Mouse (Mus musculus) limb, embryonic 15.5 days (tissue): ENCODE measurements around the gene Slc1a5. TPM values are rescaled to one million over a fixed set of nuclear protein-coding genes. Genes with fewer than 3 reads are reported as not detected.

ENCODE experiments used
- ATAC-seq: fragments of 200-750 bp; cut with Nextera tagmentation; 2 replicates; pipeline ENCODE4 v1.8.0; 2017; ENCODE audit warnings: low read depth, moderate TSS enrichment; ENCODE audit not compliant: insufficient number of reproducible peaks, low FRiP score, low TSS enrichment
- H3K27ac ChIP-seq: fragments of 300-500 bp; sonication (generic); 2 replicates; pipeline ENCODE4 v1.5.1; 2015; ENCODE audit warnings: moderate library complexity, mild to moderate bottlenecking, inconsistent platforms
- H3K27me3 ChIP-seq: fragments of 300-500 bp; sonication (generic); 2 replicates; pipeline ENCODE4 v1.6.1; 2015; ENCODE audit warnings: inconsistent platforms
- H3K36me3 ChIP-seq: fragments of 300-500 bp; sonication (generic); 2 replicates; pipeline ENCODE4 v1.6.1; 2015; ENCODE audit warnings: inconsistent platforms
- H3K4me1 ChIP-seq: fragments of 300-500 bp; sonication (generic); 2 replicates; pipeline ENCODE4 v1.6.1; 2015; ENCODE audit warnings: inconsistent platforms
- H3K4me2 ChIP-seq: fragments of 300-500 bp; sonication (generic); 2 replicates; pipeline ENCODE4 v1.6.1; 2015; ENCODE audit warnings: mild to moderate bottlenecking, inconsistent platforms
- H3K4me3 ChIP-seq: fragments of 300-500 bp; sonication (generic); 2 replicates; pipeline ENCODE4 v1.5.1; 2015; ENCODE audit warnings: mild to moderate bottlenecking, inconsistent platforms
- H3K9ac ChIP-seq: fragments of 300-500 bp; sonication (generic); 2 replicates; pipeline ENCODE4 v1.6.1; 2015; ENCODE audit warnings: inconsistent platforms
- H3K9me3 ChIP-seq: fragments of 300-500 bp; sonication (generic); 2 replicates; pipeline ENCODE4 v1.6.1; 2016; ENCODE audit warnings: inconsistent platforms
- WGBS: fragments of 180-500 bp; shearing (Covaris S2); methylation state at CpG from one replicate; pipeline ENCODE4 v1.1.7; 2015; 5-methylcytosine and 5-hydroxymethylcytosine counted together
- polyA plus RNA-seq: library from polyadenylated mRNA; unstranded; fragments of >200 nt; fragmentation: Nextera tagmentation; extraction: Ambion mirVana; gene quantifications from 2 replicates; pipeline ENCODE4 v1.2.1, GENCODE M21; 2015

The Slc1a5 gene
- polyA plus RNA-seq, 1 experiment from 2014 or later = 32.5 TPM

DNA sequence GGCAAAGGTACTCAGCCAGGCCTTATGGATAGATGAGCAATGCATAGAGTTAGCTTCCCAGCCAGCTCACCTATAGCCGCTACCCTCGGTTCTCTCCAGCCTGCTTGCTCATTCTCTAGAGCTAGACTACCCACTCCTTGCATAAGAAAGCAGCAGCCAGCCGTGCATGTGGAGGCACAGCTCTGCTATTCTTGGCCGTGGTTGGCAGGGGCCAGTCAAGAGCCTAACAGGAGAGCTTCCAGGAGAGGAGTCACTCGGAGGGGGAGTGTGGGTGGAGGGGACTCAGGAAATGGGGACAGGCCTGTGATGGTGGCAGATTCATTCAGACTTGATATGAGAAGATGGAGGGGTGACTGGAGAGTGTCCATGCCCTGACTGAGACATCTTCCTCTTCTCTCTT lies 42.6 kb downstream of the Slc1a5 start:
- H3K4me3 ChIP-seq = no peak overlapping the region
- H3K4me1 ChIP-seq = peaks cover 32% of the 10 kb centered on the region
- no peak overlapping the region for H3K9ac ChIP-seq
- H3K27ac ChIP-seq = no peak overlapping the region
- 69% methylated on average over 5 of the region's 5 CpGs for WGBS
- H3K9me3 ChIP-seq = no peaks in the 10 kb centered on the region
- ATAC-seq = no peak
- peaks cover 62% of the 10 kb centered on the region for H3K36me3 ChIP-seq
- H3K4me2 ChIP-seq = no peak overlapping the region
- no peaks in the 10 kb centered on the region for H3K27me3 ChIP-seq

DNA sequence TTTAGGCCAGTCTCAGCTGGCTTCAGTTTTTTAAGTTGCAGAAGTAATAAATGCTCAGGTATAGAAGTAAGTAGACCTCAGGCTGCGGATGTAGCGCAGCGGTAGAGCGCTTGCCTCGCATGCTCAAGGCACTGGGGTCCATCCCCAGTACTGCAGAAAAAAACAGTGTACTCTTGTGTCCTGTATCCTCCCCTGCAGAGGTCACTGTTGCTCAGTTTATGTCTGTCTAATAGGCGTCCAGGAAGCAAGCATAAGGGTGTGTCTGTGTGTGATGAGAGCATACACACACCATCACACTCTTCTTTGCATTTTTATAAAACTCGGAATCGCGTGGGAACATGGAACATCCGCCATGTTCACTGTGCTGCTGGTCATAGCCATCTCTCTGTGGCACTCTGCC lies 44.6 kb downstream of the Slc1a5 start:
- Histone ChIP-seq H3K4me2 (no peak overlapping the region), H3K36me3 (peaks cover 82% of the 10 kb centered on the region), H3K27me3 (no peaks in the 10 kb centered on the region), H3K27ac (no peak overlapping the region), H3K9me3 (no peaks in the 10 kb centered on the region), H3K9ac (no peak overlapping the region), H3K4me3 (no peak overlapping the region), H3K4me1 (peaks cover 14% of the 10 kb centered on the region; the same call in 1 of the 2 replicates)
- ATAC-seq = no peak
- 80% methylated on average over 10 of the region's 10 CpGs for WGBS

DNA sequence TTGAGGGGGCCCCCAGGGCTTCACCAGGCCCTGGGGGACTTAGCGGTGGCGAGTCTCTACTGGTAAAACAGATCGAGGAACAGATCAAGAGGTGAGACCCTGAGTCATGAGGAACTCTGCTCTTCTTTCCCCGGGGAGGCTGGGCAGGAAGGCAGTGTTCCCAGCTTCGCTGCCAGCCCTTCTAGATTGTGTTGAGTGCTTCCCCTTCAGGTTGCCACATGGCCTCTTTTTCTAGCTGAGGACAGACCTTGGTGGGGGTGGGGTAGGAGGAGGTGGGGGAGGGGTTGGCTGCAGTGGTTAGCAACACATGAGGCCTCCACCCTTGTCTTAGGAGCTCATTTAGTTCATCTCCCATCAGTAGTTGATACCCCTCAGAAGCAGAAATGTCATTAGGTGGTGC lies 45.4 kb downstream of the Slc1a5 start:
- no peaks in the 10 kb centered on the region for H3K27me3 ChIP-seq
- no peak overlapping the region for H3K27ac ChIP-seq
- H3K9ac ChIP-seq = no peak overlapping the region
- 73% methylated on average over 5 of the region's 5 CpGs for WGBS
- ATAC-seq = no peak
- peaks cover 90% of the 10 kb centered on the region for H3K36me3 ChIP-seq
- H3K4me3 ChIP-seq = no peak overlapping the region
- H3K4me2 ChIP-seq = no peak overlapping the region
- peaks cover 7% of the 10 kb centered on the region; the same call in 1 of the 2 replicates for H3K4me1 ChIP-seq
- no peaks in the 10 kb centered on the region for H3K9me3 ChIP-seq

DNA sequence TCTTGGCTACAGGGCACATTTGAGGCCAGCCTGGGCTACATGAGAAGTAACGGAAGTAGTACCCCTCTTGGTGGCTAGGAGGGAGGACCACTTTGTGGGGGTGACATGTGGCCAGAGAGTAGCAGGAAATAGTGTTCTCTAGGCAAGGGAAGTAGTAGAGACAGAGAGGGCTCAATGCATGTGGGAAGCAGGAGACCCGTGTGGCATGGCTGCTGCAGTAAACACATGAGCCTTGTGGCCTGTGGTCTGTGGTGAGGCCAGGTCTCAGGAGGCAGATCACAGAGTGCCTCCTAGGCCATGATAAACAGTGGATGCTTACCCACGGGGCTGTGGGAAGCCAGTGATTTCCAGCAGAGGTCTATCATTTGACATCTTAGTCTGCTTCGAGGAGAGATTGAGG lies 46.1 kb downstream of the Slc1a5 start:
- Histone ChIP-seq H3K27me3 (no peaks in the 10 kb centered on the region), H3K4me2 (no peak overlapping the region), H3K4me3 (no peak overlapping the region), H3K9me3 (no peaks in the 10 kb centered on the region), H3K4me1 (0 out of 2 replicates have a peak, but pooled peaks cover 2% of the 10 kb centered on the region), H3K36me3 (peaks cover 97% of the 10 kb centered on the region), H3K9ac (no peak overlapping the region), H3K27ac (no peak overlapping the region)
- ATAC-seq = no peak
- 72% methylated on average over 4 of the region's 4 CpGs for WGBS

DNA sequence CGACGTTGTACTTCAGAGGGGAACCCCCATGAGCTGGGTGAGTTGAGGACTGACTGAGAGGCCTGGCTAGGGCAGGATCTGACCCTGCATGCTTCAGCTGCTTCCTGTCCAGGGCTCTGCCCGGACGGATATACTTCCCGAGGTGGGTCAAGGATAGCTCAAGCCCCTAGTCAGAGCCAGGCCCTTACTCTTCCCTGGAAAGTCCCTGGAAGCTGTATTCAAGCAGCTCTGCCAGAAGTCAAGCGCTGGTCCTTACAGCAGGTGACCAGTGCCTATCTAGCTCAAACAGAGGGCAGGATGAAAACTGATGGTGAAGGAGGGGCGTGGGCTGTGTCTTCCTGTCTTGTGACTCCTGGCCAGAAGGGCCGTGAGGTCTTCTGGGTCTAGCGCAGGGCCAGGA lies 49.3 kb downstream of the Slc1a5 start:
- H3K9ac ChIP-seq = no peak overlapping the region
- WGBS = 87% methylated on average over 9 of the region's 9 CpGs
- no peak for ATAC-seq
- H3K4me2 ChIP-seq = no peak overlapping the region
- peaks cover 97% of the 10 kb centered on the region for H3K36me3 ChIP-seq
- no peaks in the 10 kb centered on the region for H3K27me3 ChIP-seq
- no peaks in the 10 kb centered on the region for H3K9me3 ChIP-seq
- H3K4me3 ChIP-seq = no peak overlapping the region
- H3K27ac ChIP-seq = no peak overlapping the region
- 0 out of 2 replicates have a peak, but pooled peaks cover 2% of the 10 kb centered on the region for H3K4me1 ChIP-seq

DNA sequence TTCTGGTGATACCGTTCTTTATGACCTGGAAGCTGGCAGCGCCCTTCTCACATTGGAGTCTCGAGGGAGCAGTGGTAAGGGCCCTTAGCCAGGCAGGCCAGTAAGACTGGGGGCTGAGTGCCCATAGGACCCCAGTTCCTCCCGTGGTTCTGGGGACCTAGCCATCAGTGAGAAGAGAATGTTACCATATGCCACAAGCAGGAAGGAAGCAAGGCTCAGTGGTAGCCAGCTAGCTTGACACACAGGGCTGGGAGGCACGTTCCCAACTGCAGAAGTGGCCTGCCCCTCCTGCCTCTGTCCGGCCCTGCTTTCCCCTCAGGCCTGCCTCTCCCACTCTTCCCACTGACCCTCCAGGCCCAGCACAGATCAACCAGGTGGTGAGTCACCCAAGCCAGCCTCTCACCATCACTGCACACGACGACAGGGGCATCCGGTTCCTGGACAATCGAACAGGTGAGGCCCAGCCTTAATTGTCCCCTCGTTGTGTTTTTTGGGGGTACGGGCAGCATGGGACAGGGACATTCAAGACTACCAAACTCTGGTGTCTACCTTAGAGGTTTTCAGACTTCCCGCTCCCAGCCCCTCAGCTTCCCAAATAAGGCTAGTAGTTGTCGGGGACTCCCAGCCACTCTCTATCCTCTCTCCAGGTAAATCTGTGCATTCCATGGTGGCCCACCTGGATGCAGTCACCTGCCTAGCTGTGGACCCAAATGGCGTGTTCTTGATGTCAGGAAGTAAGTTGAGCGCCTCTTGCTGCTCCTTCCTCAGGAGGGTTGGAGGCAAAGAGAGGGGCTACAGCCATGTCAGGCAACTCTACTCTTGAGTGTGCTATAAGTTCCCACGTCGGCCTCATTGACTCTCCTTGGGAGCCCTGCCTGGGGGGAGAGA lies 57.0 kb downstream of the Slc1a5 start:
- no peaks in the 10 kb centered on the region for H3K27me3 ChIP-seq

DNA sequence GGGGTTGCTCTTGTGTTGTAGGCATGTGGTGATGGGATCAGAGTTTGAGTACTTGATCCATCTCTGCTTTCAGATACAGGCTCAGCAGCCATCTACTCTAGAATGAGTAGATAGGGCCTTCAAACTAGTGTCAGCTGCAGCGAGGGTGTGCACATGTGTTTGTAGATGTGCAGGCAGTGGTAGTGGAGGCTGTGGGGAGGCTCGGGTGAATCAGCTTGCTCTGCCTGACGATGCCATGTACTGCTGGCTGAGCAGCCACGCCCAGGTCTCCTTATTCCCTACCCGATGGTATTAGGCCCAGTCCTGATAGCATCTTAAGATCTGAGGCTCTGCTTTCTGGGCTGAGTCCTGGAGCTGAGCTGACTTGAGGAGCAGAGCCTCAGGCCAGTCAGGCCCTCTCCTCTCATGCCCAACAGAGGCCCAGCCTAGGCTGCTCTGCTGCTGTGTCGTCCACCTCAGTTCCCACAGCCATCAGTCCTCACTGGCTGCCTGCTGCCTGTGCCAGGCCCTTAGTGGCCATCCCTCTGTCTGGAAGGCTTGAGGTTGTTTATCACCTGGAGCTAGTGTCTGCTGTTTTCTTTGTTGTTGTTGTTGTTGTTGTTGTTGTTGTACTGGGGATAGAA lies 57.8 kb downstream of the Slc1a5 start:
- H3K36me3 ChIP-seq = peaks cover 62% of the 10 kb centered on the region
- WGBS = 79% methylated on average over 6 of the region's 6 CpGs
- H3K4me3 ChIP-seq = no peak overlapping the region
- peaks cover 15% of the 10 kb centered on the region for H3K4me1 ChIP-seq
- H3K27me3 ChIP-seq = no peaks in the 10 kb centered on the region
- ATAC-seq = no peak
- H3K9me3 ChIP-seq = no peaks in the 10 kb centered on the region
- H3K4me2 ChIP-seq = no peak overlapping the region
- H3K9ac ChIP-seq = no peak overlapping the region
- no peak overlapping the region for H3K27ac ChIP-seq

More for the DNA sequence above, 57.0 kb downstream of the Slc1a5 start:
- no peak overlapping the region for H3K4me2 ChIP-seq
- 90% methylated on average over 18 of the region's 18 CpGs for WGBS
- peaks cover 10% of the 10 kb centered on the region; the same call in 1 of the 2 replicates for H3K4me1 ChIP-seq
- H3K27ac ChIP-seq = no peak overlapping the region
- H3K9me3 ChIP-seq = no peaks in the 10 kb centered on the region
- H3K36me3 ChIP-seq = peaks cover 70% of the 10 kb centered on the region
- H3K4me3 ChIP-seq = no peak overlapping the region
- H3K9ac ChIP-seq = no peak overlapping the region
- no peak for ATAC-seq

DNA sequence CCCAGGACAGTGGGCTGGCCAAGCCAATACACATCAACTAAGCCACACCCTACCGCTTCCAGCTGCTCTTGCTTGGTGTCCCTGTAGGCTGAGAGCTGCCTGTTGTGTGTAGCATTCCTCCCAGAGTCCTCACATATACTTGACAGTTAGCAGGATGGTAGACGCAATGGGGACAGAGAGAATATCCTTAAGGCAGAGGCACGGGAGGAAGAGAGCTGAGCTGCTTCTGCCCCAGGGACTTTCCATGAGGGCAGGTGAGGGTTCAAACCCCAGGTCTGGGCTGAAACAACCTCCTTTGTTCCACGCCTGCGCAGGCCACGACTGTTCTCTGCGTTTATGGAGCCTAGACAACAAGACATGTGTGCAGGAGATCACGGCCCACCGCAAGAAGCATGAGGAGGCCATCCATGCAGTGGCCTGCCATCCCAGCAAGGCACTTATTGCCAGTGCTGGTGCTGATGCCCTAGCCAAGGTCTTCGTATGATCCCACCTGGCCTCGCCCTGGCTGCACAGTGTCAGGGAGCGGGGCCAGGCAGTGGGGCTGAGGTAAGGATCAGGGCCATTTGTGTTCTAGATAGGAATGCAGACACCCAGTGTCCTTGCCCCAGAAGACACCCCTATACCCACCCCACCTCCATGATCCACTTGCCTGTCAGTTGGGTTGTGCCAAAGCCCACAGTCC lies 58.4 kb downstream of the Slc1a5 start:
- ATAC-seq = no peak
- Histone ChIP-seq H3K4me2 (no peak overlapping the region), H3K9me3 (no peaks in the 10 kb centered on the region), H3K4me3 (no peak overlapping the region), H3K9ac (no peak overlapping the region), H3K36me3 (peaks cover 56% of the 10 kb centered on the region), H3K4me1 (peaks cover 21% of the 10 kb centered on the region), H3K27me3 (no peaks in the 10 kb centered on the region), H3K27ac (no peak overlapping the region)
- WGBS = 91% methylated on average over 12 of the region's 12 CpGs

DNA sequence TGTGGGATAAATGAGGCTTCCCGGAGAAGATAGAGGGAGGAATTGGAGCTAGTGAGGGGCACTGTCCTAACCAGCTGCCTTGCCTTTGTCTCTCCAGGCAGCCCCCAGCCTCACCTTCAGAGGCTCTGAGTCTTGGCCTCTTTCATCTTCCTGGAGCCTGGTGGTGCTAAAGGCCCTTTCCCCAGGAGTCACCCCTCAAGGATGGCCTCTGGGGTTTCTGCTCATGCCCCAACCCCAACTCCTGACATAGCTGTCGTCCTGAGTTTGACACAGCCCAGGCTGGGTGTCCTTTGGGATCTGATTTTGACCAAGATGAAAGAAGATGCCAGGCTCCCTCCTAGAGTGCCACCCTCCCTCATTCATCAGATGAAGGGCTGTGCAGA lies 59.0 kb downstream of the Slc1a5 start:
- ATAC-seq = no peak
- Histone ChIP-seq H3K9me3 (no peaks in the 10 kb centered on the region), H3K27me3 (no peaks in the 10 kb centered on the region), H3K4me2 (no peak overlapping the region), H3K9ac (no peak overlapping the region), H3K27ac (no peak overlapping the region), H3K36me3 (peaks cover 50% of the 10 kb centered on the region), H3K4me1 (peaks cover 27% of the 10 kb centered on the region), H3K4me3 (no peak overlapping the region)
- 92% methylated on average over 2 of the region's 2 CpGs for WGBS

DNA sequence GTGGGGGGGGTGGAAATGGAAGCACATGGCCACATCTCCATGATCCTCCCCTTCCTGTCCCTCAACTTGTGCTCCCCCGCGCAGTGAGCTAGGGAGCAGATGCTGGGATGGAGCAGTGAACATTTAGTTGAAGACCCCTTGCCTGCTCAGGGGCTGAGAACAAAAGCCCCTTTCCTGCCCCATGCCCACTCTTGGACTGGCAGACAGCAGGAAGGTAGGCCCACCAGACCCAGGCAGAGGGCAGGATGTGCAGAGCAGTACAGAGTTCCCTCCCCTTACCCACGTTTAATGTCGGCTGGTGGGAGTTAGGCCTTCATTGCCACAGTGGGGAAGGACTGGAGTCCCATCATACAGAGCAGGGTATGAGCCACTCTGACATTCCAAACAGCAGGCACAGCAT lies 59.9 kb downstream of the Slc1a5 start:
- Histone ChIP-seq H3K4me1 (peaks cover 36% of the 10 kb centered on the region), H3K36me3 (peaks cover 49% of the 10 kb centered on the region), H3K4me2 (no peak overlapping the region), H3K27ac (peak overlapping the region; percentile 89), H3K27me3 (no peaks in the 10 kb centered on the region), H3K9me3 (no peaks in the 10 kb centered on the region), H3K4me3 (no peak overlapping the region), H3K9ac (no peak overlapping the region)
- WGBS = 81% methylated on average over 4 of the region's 4 CpGs
- ATAC-seq = no peak

DNA sequence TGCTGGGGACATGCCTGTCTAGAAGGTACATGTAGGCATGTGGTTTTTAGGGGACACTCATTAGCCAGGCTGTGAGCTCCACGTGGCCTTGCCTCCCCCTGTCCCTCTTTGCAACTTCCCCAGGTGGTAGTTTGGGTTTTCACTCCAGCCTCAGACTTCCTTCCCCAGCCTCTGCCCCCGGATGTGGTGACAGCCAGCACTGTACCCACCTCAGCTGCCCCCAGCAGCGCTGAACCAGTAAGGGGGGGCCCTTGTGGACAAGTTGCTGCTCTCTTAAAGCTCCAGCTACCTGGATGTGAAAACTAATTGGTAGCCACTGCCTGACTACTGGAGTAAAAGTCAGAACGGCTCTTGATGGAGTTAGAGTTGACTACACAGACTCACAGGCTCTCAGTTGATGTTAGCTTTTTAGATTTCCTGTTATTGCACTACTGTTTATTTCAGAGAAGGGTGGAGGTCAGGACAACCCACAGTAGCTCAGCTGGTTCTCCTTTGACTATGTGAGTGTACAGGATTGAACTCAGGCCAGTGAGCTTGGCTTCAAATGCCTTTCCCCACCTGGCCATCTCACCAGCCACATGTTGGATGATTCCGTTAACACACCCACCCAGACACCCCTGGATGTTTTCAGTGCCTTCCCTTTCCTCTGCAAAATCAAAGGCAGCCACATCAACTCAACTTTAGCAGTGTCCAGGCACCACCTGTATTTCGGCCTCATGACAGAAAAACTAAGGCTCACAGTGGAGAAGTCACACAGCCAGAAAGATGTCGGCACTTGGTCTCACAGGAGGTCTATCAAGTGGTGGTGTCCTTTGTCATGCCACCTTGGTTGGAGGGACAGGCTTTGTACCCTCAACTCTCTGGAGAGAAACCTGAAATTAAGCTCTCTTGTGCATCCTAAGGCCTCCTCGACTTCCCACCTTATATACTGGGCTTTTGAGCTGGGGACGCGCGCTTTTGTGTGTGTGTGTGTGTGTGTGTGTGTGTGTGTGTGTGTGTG lies 60.7 kb downstream of the Slc1a5 start:
- WGBS = 36% methylated on average over 11 of the region's 11 CpGs
- Histone ChIP-seq H3K9me3 (no peaks in the 10 kb centered on the region), H3K4me3 (peak overlapping the region; percentile 62), H3K4me2 (peak overlapping the region; percentile 92), H3K27ac (peak overlapping the region; percentile 89), H3K4me1 (peaks cover 36% of the 10 kb centered on the region), H3K9ac (no peak overlapping the region), H3K36me3 (peaks cover 52% of the 10 kb centered on the region), H3K27me3 (no peaks in the 10 kb centered on the region)
- no peak for ATAC-seq
